Mouse (Mus musculus): ENCODE measurements around the gene Prune2. TPM values are rescaled to one million over a fixed set of nuclear protein-coding genes. Genes with fewer than 3 reads are reported as not detected.

Gene Prune2
- polyA plus RNA-seq, 1 experiment from 2014 or later = 0.73 TPM

GRCm38 (mm10) chr19:17238471-17238870 lies 282.6 kb downstream of the Prune2 start:
- WGBS = 51% methylated on average over 3 of the region's 3 CpGs
- H3K27me3 ChIP-seq (replicated peaks; ENCODE audit: insufficient read depth, low read length) = no peaks in the 10 kb centered on the region
- no peaks in the 10 kb centered on the region for H3K4me1 ChIP-seq (ENCODE audit: insufficient read depth, low read depth, low read length)
- DNase-seq (ENCODE audit: low spot score) = no peak
- no peaks in the 10 kb centered on the region for H3K9me3 ChIP-seq (ENCODE audit: low read length)
- no peaks in the 10 kb centered on the region for H3K36me3 ChIP-seq (ENCODE audit: insufficient read depth, low read length)
- H3K27ac ChIP-seq (ENCODE audit: low read length) = no peak overlapping the region
- no peak for ATAC-seq
- H3K4me3 ChIP-seq (ENCODE audit: low read depth, low read length) = no peak overlapping the region
- H3K9ac ChIP-seq (replicated peaks; ENCODE audit: low read depth) = no peak overlapping the region
- H3K4me2 ChIP-seq (replicated peaks; ENCODE audit: low read depth, low read length) = no peak overlapping the region
- no peak for TF ChIP-seq EP300 (IDR thresholded peaks at IDR 0.05)
- TF ChIP-seq CTCF (IDR thresholded peaks at IDR 0.05) = no peak

DNA sequence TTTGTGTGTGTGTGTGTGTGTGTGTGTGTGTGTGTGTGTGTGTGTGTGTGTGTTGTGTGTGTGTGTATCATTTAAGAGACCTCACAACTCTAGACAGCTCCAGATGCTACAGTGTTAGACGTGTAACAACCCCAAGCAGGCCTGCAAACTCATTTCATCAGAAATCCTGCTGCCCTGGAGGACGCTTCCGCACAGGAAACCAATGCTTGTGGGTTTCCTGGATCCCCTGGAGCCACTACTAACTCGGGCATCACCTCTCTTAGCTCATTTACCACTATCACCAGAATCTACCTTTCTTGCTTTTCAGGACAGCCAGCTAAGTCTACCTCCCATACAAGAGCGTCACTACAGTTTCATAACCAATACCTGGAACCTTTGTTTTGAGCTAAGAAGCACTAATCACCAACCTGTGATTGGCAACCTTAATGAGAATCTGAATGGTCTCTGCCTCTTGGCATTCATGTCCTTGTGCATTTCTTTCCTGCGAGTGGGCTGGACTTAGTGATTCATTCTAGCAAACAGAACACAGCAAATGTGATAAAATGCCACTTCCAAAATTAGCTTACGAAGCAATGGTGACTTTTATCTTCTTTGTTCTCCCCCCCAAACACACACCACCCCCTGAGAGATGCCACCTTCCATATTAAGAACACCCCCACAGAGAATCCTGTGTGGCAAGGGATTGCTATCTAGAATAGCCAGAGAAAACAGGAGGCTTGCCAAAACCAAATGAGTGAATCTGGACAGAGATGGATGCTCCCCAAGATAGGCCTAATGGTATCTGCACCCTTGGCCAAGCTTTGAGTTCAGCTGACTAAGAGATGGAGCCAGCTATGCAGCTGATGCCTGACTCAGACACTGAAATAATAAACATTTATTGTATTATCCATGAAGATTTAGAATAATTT lies 284.5 kb downstream of the Prune2 start:
- ATAC-seq (no peak), DNase-seq (ENCODE audit: low spot score) (no peak)
- Histone ChIP-seq H3K9me3 (ENCODE audit: low read length) (no peaks in the 10 kb centered on the region), H3K36me3 (ENCODE audit: insufficient read depth, low read length) (no peaks in the 10 kb centered on the region), H3K4me2 (replicated peaks; ENCODE audit: low read depth, low read length) (no peak overlapping the region), H3K9ac (replicated peaks; ENCODE audit: low read depth) (no peak overlapping the region), H3K27ac (ENCODE audit: low read length) (no peak overlapping the region), H3K27me3 (replicated peaks; ENCODE audit: insufficient read depth, low read length) (no peaks in the 10 kb centered on the region), H3K4me3 (ENCODE audit: low read depth, low read length) (no peak overlapping the region), H3K4me1 (ENCODE audit: insufficient read depth, low read depth, low read length) (no peaks in the 10 kb centered on the region)
- WGBS = 77% methylated on average over 7 of the region's 7 CpGs
- TF ChIP-seq EP300 (IDR thresholded peaks at IDR 0.05) = no peak
- no peak for TF ChIP-seq CTCF (IDR thresholded peaks at IDR 0.05)

DNA sequence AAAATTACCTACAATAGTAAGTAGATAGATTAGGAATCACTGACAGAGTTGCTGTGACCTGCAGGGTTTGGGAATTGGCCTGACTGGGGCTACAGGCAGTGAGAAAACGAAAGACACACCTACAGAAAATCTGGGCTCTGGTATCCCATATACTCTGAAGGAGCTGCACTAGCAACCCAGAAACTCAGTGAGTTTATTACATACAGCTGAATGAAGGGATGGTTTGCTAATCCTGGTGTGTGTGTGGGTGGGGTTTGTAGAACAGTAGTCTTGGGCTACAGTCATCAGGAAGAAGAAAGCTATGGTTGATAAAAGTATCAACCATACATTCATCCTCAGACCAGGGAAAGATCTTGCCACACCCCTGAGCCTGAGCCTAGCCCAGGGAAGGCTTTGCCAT lies 285.3 kb downstream of the Prune2 start:
- Histone ChIP-seq H3K27me3 (replicated peaks; ENCODE audit: insufficient read depth, low read length) (no peaks in the 10 kb centered on the region), H3K4me3 (ENCODE audit: low read depth, low read length) (no peak overlapping the region), H3K9me3 (ENCODE audit: low read length) (no peaks in the 10 kb centered on the region), H3K27ac (ENCODE audit: low read length) (no peak overlapping the region), H3K36me3 (ENCODE audit: insufficient read depth, low read length) (no peaks in the 10 kb centered on the region), H3K9ac (replicated peaks; ENCODE audit: low read depth) (no peak overlapping the region), H3K4me2 (replicated peaks; ENCODE audit: low read depth, low read length) (no peak overlapping the region), H3K4me1 (ENCODE audit: insufficient read depth, low read depth, low read length) (no peaks in the 10 kb centered on the region)
- TF ChIP-seq CTCF (IDR thresholded peaks at IDR 0.05) (no peak), EP300 (IDR thresholded peaks at IDR 0.05) (no peak)
- WGBS = 71% methylated on average over 1 of the region's 1 CpGs
- ATAC-seq = no peak
- DNase-seq (ENCODE audit: low spot score) = no peak

DNA sequence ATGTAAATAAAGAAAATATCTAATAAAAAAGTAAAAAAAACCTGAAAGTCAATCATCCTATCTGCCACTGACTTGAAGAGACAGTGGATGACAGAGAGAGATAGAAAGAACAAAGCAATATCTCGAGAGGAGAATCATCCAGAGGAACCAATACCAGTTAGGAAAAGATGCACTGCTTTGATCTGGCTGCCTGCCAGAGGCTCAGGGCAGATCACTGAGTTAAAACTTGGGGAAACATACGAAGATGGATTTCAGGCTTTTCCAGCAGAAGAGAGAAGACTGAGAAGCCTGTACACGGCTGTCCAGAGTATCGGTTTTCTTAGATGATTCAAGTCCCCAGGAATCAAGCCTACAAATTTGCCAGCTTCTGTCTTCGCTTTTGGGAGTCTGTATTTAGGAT lies 287.0 kb downstream of the Prune2 start:
- 70% methylated on average over 5 of the region's 5 CpGs for whole genome bisulfite sequencing
- no peaks in the 10 kb centered on the region for H3K4me1 ChIP-seq (ENCODE audit: insufficient read depth, low read depth, low read length)
- H3K4me3 ChIP-seq (ENCODE audit: low read depth, low read length) = no peak overlapping the region
- H3K27ac ChIP-seq (ENCODE audit: low read length) = no peak overlapping the region
- TF ChIP-seq EP300 (IDR thresholded peaks at IDR 0.05) (no peak), CTCF (IDR thresholded peaks at IDR 0.05) (no peak)
- ATAC-seq (no peak), DNase-seq (ENCODE audit: low spot score) (no peak)
- no peaks in the 10 kb centered on the region for H3K36me3 ChIP-seq (ENCODE audit: insufficient read depth, low read length)
- H3K9ac ChIP-seq (replicated peaks; ENCODE audit: low read depth) = no peak overlapping the region
- H3K27me3 ChIP-seq (replicated peaks; ENCODE audit: insufficient read depth, low read length) = no peaks in the 10 kb centered on the region
- H3K4me2 ChIP-seq (replicated peaks; ENCODE audit: low read depth, low read length) = no peak overlapping the region
- H3K9me3 ChIP-seq (ENCODE audit: low read length) = no peaks in the 10 kb centered on the region

DNA sequence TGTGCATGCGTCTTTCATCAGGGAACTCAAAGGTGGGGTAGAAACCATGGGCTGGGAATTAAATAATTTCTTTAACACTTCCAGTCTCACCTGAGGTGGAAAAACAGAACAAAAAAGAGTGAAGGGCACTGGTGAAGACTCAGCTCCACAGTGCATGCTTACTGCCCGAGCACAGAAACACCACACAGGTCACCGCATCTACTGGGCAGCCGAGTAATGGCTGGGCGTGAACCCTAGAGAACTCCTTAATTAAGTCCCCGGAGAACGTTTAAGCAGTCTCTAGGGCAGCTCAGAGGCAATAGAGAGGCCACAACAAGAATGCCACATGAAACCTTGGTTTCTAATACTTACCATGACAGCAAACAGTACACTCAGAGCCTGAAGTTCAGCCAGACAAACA lies 288.6 kb downstream of the Prune2 start:
- Histone ChIP-seq H3K36me3 (ENCODE audit: insufficient read depth, low read length) (no peaks in the 10 kb centered on the region), H3K4me2 (replicated peaks; ENCODE audit: low read depth, low read length) (no peak overlapping the region), H3K27me3 (replicated peaks; ENCODE audit: insufficient read depth, low read length) (no peaks in the 10 kb centered on the region), H3K27ac (ENCODE audit: low read length) (no peak overlapping the region), H3K9me3 (ENCODE audit: low read length) (no peaks in the 10 kb centered on the region), H3K9ac (replicated peaks; ENCODE audit: low read depth) (no peak overlapping the region), H3K4me3 (ENCODE audit: low read depth, low read length) (no peak overlapping the region), H3K4me1 (ENCODE audit: insufficient read depth, low read depth, low read length) (no peaks in the 10 kb centered on the region)
- WGBS = 67% methylated on average over 7 of the region's 7 CpGs
- no peak for ATAC-seq
- no peak for TF ChIP-seq CTCF (IDR thresholded peaks at IDR 0.05)
- TF ChIP-seq EP300 (IDR thresholded peaks at IDR 0.05) = no peak
- no peak for DNase-seq (ENCODE audit: low spot score)

- ATAC-seq (no peak), DNase-seq (ENCODE audit: low spot score) (no peak)
- 77% methylated on average over 8 of the region's 8 CpGs for WGBS
- Histone ChIP-seq H3K4me1 (ENCODE audit: insufficient read depth, low read depth, low read length) (no peaks in the 10 kb centered on the region), H3K27me3 (replicated peaks; ENCODE audit: insufficient read depth, low read length) (no peaks in the 10 kb centered on the region), H3K27ac (ENCODE audit: low read length) (no peak overlapping the region), H3K36me3 (ENCODE audit: insufficient read depth, low read length) (no peaks in the 10 kb centered on the region), H3K9ac (replicated peaks; ENCODE audit: low read depth) (no peak overlapping the region), H3K9me3 (ENCODE audit: low read length) (no peaks in the 10 kb centered on the region), H3K4me3 (ENCODE audit: low read depth, low read length) (no peak overlapping the region), H3K4me2 (replicated peaks; ENCODE audit: low read depth, low read length) (no peak overlapping the region)
- TF ChIP-seq CTCF (IDR thresholded peaks at IDR 0.05) (no peak), EP300 (IDR thresholded peaks at IDR 0.05) (no peak)
Observed at GRCm38 (mm10) chr19:17247352-17247925, 291.5 kb downstream of the Prune2 start.
